Mouse (Mus musculus) T-cell, adult 2 months (primary cell): ENCODE measurements around the gene Tmprss7.

Experiments
- DNase-seq: peaks from one replicate; pipeline ENCODE4 v3.0.0; 2022; ENCODE audit warnings: low spot score

Gene Tmprss7

GRCm38 (mm10) chr16:45693558-45693957 is at the start of gene Tmprss7:
Gene Tmprss7, minus strand, starts transcription at chr16:45693658.
- DNase-seq = no peak

DNA sequence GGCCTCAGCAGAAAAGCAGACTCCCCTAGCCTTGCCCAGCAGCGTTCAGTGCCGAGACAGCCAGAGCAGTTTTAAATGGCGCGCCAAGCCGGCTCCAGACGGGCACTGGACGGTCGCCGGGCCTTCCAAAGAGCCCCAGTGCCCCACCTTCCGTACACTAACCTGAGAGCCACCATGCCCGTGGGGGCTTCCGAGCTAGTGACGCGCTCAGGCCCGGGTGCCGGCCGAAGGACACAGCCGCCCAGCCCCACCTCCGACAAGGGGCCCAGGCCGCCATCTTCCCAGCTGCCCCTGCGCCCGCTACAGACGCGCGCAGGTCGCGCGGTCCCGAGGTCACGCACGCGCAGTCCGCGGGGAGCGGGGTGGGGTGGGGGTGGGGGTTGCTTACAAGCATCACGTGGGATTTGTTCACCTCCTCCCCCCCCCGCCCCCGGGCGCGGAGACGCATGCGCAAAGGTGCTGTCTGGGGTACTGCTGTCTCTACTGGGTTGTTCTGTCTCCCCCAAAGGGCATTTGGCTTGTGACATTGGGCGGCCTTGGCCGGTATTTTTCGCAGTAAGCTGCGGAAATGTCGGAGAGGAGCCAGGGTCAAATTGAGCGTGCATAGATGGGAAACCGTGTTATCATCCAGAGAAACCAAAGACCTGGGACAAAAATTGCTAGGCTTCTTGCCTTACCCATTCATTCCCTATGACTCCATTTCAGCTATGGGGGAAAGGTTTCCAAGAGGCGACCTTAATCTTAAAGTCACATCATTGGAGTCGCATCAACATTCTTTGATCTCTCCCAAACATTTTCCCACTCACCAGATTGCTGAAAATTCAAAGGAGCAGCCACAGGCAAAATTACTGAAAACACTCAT is 49.4 kb upstream of the Tmprss7 start, which contains the start of gene Abhd10:
Gene Abhd10, minus strand, starts transcription at position 341 of the 862 bp plus-strand sequence.
- peak; percentile 92 for DNase-seq

DNA sequence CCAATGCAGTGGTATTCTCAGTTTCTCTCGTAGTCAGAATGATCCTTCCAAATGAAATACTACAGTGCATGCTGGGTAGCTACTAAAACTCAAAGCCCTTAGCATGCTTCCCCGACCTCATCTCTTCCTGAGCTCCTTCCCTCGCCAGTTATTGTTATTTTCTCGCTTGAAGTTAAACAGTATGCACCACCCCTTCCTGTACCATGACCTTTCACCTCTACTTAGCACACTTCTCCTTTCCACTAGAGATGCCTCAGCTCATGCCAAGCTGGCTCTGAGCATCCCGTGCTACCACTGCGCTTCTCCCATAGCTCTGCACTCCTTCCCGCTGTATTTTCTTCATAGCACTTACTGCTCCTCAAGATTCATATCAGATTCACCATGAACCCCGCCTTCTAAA is 44.4 kb upstream of the Tmprss7 start:
- no peak for DNase-seq

DNA sequence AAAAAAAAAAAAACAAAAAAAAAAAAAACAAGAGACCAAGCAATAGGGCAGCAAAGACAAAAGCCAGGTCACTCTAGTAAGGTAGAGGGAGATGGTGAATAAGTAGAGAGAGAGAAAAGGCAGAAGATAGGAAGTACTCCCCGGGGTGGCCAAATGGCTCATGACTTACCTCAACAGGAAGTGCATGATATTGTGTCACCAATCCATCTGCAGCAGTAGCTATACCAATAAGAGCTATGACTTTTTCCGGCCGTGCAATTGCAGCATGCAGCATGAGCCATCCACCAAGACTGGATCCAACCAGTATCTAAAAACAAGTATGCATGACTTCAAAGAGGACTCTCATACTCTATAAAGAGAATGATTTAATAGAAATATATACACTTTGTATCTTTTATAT is 43.3 kb upstream of the Tmprss7 start:
- DNase-seq = no peak

DNA sequence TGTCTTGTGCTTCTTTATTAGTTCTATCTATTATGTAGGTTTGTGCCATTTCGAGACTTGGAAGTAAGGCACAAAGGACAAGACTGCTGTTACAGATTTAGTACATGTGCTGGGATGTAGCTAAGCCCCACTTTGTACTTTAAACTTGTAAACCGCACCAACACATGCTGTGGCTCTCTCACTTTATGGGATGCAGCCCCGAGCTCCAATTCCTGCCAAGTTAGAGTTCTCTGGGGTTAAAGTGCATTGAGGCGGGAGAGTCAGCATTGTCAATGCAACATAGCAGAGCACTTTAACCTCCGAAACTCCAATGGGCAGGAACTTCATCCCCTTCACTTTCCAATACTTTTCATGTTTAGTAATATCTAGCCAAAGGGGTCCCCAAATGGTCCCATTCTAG is 35.7 kb upstream of the Tmprss7 start:
- DNase-seq = no peak

DNA sequence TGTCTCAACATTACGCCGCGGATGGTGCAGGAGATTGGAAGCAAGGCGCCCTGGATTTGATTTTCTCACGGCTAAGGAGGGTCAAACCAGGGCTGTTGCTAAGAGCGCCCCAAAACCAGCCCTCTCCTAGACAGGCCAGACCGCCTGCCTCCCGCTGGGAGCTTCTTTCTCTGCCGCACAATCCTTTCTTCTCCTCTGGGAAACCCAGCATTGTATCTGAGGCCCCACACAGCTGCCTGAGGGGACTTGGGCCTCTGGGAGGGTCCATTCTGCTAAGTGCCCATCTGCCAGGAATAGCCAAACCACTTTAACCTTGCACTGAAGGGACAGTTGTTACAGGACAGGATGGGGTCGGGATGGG is 31.3 kb upstream of the Tmprss7 start:
- DNase-seq = no peak

DNA sequence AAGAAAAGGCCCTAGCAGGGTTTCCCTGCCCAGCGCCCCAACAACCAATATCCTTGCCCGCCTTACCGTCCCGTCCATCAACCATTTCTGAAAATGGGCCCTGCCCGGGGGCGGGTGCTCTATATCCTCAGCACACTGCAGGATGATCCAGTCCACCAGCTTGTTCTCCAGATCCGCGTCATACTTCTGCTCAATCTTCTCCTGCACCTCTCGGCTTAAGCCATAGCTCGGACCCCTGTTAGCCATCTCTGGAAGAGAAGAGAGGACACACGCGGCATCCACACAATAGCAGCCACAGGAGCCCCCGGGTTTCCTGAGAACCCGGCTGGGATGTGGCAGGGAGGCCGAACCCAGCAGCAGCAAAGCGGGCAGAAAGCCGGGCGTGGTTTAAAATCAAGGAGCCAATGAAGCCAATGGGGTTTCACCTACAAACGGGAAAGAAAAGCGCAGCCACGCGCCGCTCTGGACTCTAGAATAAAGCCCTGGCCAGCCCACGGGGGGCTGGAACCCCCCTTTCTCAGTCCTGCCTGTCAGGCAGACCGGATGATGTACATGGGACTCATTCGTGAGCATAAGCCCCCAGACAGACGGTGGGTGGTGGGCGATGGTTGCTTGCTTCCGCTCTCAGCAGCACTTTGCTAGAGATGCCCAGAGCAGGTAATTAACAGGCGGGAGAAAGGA is 30.7 kb upstream of the Tmprss7 start, which contains the start of gene Tagln3:
Gene Tagln3, minus strand, starts transcription at position 548 of the 681 bp plus-strand sequence.
- DNase-seq = peak; percentile 10

GRCm38 (mm10) chr16:45723172-45723901 is 29.9 kb upstream of the Tmprss7 start:
- DNase-seq = no peak

DNA sequence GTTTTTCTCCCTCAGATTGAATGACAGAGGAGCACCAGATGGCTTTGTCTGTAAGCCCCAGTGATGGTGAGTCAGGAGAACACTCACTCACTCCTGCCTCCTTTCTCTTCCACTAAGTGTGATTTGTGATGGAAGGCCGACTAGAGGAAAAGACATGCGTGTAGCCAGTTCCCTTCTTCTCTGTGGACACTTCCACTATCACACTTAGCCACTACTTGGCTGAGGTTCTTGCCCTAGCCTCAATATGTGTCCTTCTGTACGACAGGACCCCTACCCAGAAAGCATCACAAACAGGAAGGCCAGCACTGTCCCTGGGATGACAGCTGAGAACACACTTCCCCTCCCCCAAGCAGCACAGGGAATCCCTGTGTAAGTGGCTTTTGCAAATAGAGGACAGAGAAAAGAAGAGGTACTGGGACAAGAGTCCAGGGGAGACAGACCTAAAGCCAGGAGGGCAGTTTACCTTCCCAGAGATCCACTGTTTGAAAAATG is 29.0 kb upstream of the Tmprss7 start:
- DNase-seq = no peak

DNA sequence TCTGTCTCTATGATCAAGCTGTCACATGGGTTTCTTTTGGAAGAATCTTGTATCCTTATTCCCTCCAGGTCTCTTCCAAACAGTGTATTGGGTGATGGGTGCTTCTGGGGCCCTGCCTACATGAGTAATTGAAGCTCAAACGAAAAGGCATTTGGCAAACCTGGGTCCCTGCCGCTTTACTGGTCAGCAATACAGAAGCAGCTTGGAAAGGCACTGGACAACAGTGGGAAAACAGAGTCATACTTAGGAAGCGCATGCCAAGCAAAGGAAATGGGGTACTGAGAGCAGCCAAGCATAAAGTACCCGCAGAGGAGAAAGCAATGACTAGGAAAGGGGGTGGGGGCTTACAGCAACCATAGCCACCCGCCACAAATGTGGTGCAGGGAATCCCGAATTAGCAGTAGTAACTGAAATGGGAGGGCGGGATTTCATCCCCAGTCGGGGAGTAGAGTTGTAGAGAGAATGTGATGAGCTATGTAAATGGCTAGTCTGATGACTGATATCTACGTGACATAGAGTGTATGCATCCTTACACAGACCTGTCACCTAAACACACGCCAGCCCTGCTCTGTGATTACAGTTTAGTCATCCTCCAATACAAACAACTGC is 26.7 kb upstream of the Tmprss7 start:
- DNase-seq = no peak

DNA sequence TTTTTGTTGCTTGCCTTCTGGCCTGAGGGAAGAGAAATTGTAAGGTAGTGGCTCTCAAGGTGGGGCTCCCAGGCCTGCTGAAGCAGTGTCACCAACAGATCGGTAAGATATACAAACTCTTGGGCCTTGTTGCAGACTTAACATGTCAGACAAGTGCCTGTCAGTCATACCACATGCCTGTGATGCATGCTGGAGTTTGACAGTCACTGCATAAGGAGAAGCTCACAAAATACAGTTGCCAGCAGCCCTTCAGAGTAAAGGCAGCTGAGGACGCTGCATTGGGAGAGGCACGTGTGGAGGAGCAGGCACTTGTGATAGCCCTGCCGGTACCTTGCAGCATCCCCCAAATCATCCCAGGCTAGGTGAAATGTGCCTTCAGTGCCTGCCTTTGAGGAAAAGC is 24.8 kb upstream of the Tmprss7 start:
- no peak for DNase-seq

- no peak for DNase-seq
These were observed 21.2 kb upstream of the Tmprss7 start for GRCm38 (mm10) chr16:45714489-45715150.

GRCm38 (mm10) chr16:45713878-45714277 is 20.4 kb upstream of the Tmprss7 start:
- no peak for DNase-seq

DNA sequence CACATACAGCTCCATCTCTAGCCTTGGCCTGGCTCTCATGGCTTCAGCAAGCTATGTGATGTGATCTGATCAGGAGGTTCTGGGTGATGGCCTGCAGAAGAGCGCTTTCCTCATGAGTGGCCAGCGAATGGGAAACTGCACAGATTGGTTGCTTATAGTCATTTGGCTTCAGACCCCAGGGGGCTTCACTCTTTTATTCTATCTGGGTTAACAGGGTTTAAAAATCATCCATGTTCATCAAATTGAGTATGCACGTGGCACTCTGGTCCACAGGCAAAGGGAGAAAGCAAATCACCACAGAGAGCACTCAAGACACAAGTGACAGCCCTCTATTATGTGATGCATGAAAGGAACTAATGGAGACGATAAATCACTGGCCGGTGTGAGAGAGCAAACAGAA is 19.8 kb upstream of the Tmprss7 start:
- no peak for DNase-seq

DNA sequence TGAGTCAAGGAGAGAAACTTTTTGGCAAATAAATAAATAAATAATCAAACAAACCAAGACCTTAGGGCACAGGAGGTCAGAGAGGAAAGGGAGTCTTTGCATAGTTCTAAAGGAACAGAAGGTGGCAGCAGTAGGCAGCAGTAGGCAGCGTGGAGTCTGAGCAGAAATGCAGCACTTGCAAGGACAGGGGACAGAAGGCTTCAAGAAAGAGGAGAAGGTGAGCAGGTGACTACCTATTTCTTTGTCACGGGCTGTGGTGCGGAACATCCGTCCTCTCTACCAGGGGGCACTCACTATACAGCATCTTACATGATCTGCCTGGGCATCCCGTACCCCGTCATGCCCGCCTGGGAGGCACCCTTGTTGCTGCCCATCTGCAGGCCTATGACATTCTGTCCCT is 17.8 kb upstream of the Tmprss7 start:
- no peak for DNase-seq

DNA sequence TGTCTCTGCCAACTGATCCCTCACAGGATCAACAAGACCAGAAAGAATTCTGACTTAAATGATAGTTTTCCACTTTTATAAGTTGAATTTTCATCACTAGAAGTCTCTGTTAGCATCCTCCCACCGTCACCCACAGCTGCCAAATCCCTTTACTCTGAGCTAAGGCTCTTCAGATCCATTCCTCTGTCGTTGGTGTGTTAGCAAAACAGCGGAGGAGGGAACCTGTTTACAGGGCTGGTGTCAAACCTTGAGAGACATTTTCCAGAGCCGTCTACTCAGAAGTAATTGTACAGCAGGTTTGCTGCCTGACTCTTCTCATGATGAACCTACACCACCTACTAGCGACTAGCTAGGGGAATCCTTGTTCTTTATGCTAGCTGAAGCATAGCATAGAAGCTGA is 5.8 kb upstream of the Tmprss7 start:
- DNase-seq = no peak

DNA sequence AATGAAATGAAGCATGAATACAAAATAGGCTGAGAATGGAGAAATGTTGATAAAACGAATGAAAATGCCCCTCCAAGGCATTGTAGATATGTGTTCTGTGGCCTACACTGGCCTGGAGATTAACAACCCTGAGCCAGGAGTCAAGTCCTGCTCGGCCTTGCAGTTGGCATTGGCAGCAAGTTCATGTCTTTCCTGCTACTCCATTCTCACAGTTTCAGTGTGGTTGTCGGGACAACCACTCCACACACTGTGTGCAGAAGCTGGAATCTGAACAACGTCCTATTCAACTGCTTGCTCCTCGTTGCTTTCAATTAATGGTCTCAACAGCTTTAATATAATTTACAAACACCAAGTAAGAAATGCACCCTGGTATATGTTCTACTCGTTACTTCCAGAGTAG is 4.5 kb upstream of the Tmprss7 start:
- DNase-seq = no peak

GRCm38 (mm10) chr16:45695445-45696160 is 2.1 kb upstream of the Tmprss7 start:
- DNase-seq = no peak

DNA sequence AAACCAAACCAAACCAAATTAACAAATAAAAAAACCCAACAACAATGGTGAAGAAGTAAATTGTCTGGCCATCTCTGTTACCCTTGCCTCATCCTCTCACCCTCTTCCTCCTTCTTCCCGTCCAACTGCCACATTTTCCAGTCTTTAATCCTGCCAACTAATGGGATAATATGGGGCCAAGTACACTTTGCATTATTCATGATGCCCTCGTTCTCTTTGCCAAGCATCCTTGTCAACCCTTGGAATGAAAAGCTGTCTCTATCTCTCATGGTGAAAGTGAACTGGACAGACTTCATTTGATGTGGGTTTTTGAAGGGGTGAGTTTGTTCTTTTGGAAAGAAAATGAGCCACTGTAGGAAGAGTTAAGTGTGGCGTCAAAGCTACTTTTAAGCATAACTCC is 607 bp downstream of the Tmprss7 start:
- no peak for DNase-seq

DNA sequence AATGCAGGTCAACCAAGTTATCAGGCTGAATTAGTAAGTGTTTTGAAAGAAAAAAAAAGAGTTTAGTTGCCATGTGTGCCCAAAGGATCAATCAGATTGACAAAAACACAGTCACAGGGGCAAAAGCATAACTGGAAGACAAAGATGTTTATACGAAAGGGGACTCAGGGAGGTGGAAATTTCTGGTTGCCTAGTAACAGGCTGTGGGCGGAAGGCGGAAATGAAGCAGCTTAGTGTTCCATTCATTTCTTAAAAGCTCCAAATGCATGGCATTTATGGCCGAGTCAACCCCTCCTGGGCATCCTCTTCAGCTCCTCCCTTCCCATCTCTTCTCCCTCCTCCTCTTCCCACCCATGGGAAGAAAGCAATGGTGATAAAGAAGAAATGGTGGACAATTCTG is 3.3 kb downstream of the Tmprss7 start:
- DNase-seq = peak; percentile 25

DNA sequence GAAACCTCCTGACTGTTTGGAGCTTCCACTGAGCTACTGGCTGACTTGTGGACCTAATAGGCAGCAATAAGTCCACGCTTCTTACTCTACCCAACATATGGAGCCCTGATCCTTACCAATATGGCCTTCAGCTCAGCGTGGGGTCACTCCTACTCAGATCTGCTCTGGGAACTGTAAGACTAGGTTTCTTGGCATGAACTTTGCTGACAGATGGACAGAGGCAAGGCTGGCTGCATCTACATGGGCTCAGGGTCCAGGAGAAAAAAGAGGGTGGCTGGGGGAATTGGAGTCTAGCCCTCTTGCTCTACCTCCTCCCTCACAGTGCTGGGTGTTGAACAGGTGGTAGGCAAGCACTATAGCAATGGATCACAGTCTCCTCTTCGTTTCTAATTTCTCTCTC is 6.6 kb downstream of the Tmprss7 start:
- DNase-seq = no peak
